In the genomic region with DNA sequence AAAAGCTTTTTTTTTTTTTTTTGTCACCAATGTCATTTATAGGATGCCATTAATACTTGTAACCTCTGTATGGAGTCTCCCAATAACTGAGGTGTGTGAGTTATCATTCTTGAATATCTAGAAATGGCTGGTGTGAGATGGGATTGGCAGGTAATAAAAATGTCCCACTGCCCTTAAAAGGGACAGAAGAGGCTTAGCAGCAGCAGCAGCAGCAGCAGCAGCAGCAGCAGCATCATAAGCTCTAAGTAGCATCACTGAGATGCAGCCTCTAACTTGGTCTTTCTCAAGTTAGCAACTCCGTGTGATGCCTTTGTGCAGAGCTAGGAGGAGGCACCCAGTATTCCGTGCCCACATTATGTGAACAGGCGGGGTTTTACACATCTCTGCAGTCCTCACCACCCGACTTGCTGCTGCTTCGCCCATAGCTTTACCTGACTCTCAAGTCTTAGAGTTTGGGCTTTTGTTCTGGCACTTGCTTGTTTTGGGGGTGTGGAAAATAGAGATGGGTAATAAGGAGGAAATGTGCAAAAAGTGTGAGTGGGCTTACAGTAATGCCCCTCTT, we compare ENCODE assay signal across 27 mouse cellular contexts. TPM values are rescaled to one million over a fixed set of nuclear protein-coding genes. Genes with fewer than 3 reads are reported as not detected.
A peak's percentile ranks its signal among the peaks of the same experiment; 100 is the strongest.
DNase-seq lines count a peak whose midpoint lies in the region; ATAC-seq and TF ChIP-seq lines count a peak whose summit lies in the region.
"Had no signal": no experiment of that assay in that cellular context is flagged by ENCODE, and none has a peak within 500 bp of the region (broad histone marks: within the 10 kb centered on the region; RNA-seq: fewer than 3 reads in every experiment).

No protein-coding gene starts in this region.

- peak; percentile 63 for ATAC-seq in activated CD4-positive, CD25-positive, alpha-beta regulatory T cell, adult 4 months
- no peak for ATAC-seq in forebrain, postnatal 0 days
- ATAC-seq: forebrain, embryonic 15.5 days had no signal

- no peak for TF ChIP-seq CTCF in olfactory bulb, adult 2 months (IDR thresholded peaks at IDR 0.05; ENCODE audit: insufficient read depth, low read depth, low read length)
- TF ChIP-seq CTCF in forebrain, postnatal 0 days (IDR thresholded peaks at IDR 0.05; ENCODE audit: low read depth), result no peak

- H3K4me1 ChIP-seq in olfactory bulb, adult 2 months (ENCODE audit: control insufficient read depth, insufficient read depth, low read length), result peaks cover 17% of the 10 kb centered on the region
- peaks cover 9% of the 10 kb centered on the region for H3K4me1 ChIP-seq in forebrain, postnatal 0 days (ENCODE audit: insufficient read depth)

- no peaks in the 10 kb centered on the region for H3K36me3 ChIP-seq in forebrain, postnatal 0 days (ENCODE audit: insufficient read depth)
- H3K36me3 ChIP-seq: embryonic facial prominence, embryonic 13.5 days; embryonic facial prominence, embryonic 15.5 days; forebrain, embryonic 10.5 days; forebrain, embryonic 12.5 days; forebrain, embryonic 15.5 days had no signal

- H3K4me2 ChIP-seq in forebrain, postnatal 0 days (ENCODE audit: low read depth), result no peak overlapping the region
- H3K4me2 ChIP-seq: embryonic facial prominence, embryonic 13.5 days; embryonic facial prominence, embryonic 15.5 days; forebrain, embryonic 12.5 days; forebrain, embryonic 15.5 days had no signal

- DNase-seq in heart, adult 11 months, result peak; percentile 78
- no peak for DNase-seq in heart, postnatal 4 days
- DNase-seq in brain, adult 2 months (ENCODE audit: low read depth, low spot score), result peak; percentile 59
- no peak for DNase-seq in gastrocnemius, postnatal 25 days
- no peak for DNase-seq in forebrain, postnatal 0 days
- DNase-seq: adrenal gland, adult 8-10 months; adrenal gland, postnatal 14 days; adrenal gland, postnatal 36 days; cerebellum, adult 11 months; cerebellum, adult 18-20 months; cerebellum, adult 8-10 months; cerebellum, adult 9-11 months; cerebellum, postnatal 14 days; cerebellum, postnatal 36 days; embryo, embryonic 11 days had no signal

- peak overlapping the region; percentile 10; the same call in 1 of the 2 replicates for H3K27ac ChIP-seq in olfactory bulb, adult 2 months (ENCODE audit: insufficient read depth, low read depth, low read length)
- H3K27ac ChIP-seq in forebrain, postnatal 0 days (ENCODE audit: low read depth, low read length), result no peak overlapping the region
- H3K27ac ChIP-seq: embryonic facial prominence, embryonic 13.5 days; embryonic facial prominence, embryonic 15.5 days; forebrain, embryonic 10.5 days; forebrain, embryonic 12.5 days; forebrain, embryonic 15.5 days had no signal

- no peaks in the 10 kb centered on the region for H3K27me3 ChIP-seq in forebrain, postnatal 0 days (ENCODE audit: insufficient read depth, low read length)
- H3K27me3 ChIP-seq: embryonic facial prominence, embryonic 13.5 days; embryonic facial prominence, embryonic 15.5 days; forebrain, embryonic 12.5 days; forebrain, embryonic 15.5 days had no signal

- no peak overlapping the region for H3K4me3 ChIP-seq in olfactory bulb, adult 2 months (ENCODE audit: insufficient read depth, low read depth, low read length)
- H3K4me3 ChIP-seq in forebrain, postnatal 0 days (ENCODE audit: low read depth, low read length), result no peak overlapping the region
- H3K4me3 ChIP-seq: embryonic facial prominence, embryonic 13.5 days; embryonic facial prominence, embryonic 15.5 days; erythroblast, embryonic 14.5 days; forebrain, embryonic 10.5 days; forebrain, embryonic 12.5 days; forebrain, embryonic 15.5 days had no signal

- no peaks in the 10 kb centered on the region for H3K9me3 ChIP-seq in forebrain, postnatal 0 days (ENCODE audit: low read length)
- H3K9me3 ChIP-seq: embryonic facial prominence, embryonic 13.5 days; embryonic facial prominence, embryonic 15.5 days; forebrain, embryonic 10.5 days; forebrain, embryonic 12.5 days; forebrain, embryonic 15.5 days had no signal

- TF ChIP-seq POLR2A in olfactory bulb, adult 2 months (IDR thresholded peaks at IDR 0.05; ENCODE audit: insufficient read depth, low read depth, low read length), result no peak

- no peak overlapping the region for H3K9ac ChIP-seq in forebrain, postnatal 0 days
- H3K9ac ChIP-seq: embryonic facial prominence, embryonic 13.5 days; embryonic facial prominence, embryonic 15.5 days; forebrain, embryonic 12.5 days; forebrain, embryonic 15.5 days had no signal

- WGBS in olfactory bulb, adult 2 months, result 36% methylated on average over 5 of the region's 5 CpGs
- WGBS in forebrain, postnatal 0 days, result 85% methylated on average over 5 of the region's 5 CpGs

RNA-seq across cellular contexts. Expression of a gene that starts 55.6 kb away (rescaled TPM):
- total RNA-seq in heart, postnatal 4 days (2021), result under 1 TPM in 1 of 2 experiments, not detected in 1; 0.11 TPM
- not detected for polyA plus RNA-seq in activated CD4-positive, CD25-positive, alpha-beta regulatory T cell, adult 4 months (2017; shearing (Covaris generic))
- polyA plus RNA-seq in olfactory bulb, adult 2 months (2012; ENCODE audit: insufficient read depth, insufficient read length, low replicate concordance, missing spikeins), result not detected in 2 replicates
- not detected for total RNA-seq in gastrocnemius, postnatal 25 days (2021)
- 0.29 TPM in 1 of 2 replicates, not detected in the other for total RNA-seq in forebrain, postnatal 0 days (2014; rRNA removed)
- 0.08 and 0.12 TPM in 2 replicates for polyA plus RNA-seq in forebrain, postnatal 0 days (2015; fragmentation: Nextera tagmentation; extraction: Ambion mirVana)
- total RNA-seq: adrenal gland, postnatal 36 days; common myeloid progenitor, adult 5-6 weeks; MEL had no signal
- polyA plus RNA-seq: C2C12; embryonic facial prominence, embryonic 11.5 days; erythroblast, embryonic 14.5 days; forebrain, embryonic 10.5 days; forebrain, embryonic 12.5 days; forebrain, embryonic 15.5 days had no signal

RNA-seq across cellular contexts. Expression of a gene that starts 59.0 kb away (rescaled TPM):
- total RNA-seq in heart, postnatal 4 days (2021), result 10 to 100 TPM; 45.1 to 52.7 TPM
- 10 to 100 TPM; 30.7 to 33.1 TPM for polyA plus RNA-seq in activated CD4-positive, CD25-positive, alpha-beta regulatory T cell, adult 4 months (2017; shearing (Covaris generic))
- polyA plus RNA-seq in olfactory bulb, adult 2 months (2012; ENCODE audit: insufficient read depth, insufficient read length, low replicate concordance, missing spikeins), result not detected in 2 replicates
- total RNA-seq in gastrocnemius, postnatal 25 days (2021), result 10 to 100 TPM in 1 of 2 experiments, 1 to 10 TPM in 1; 9.8 to 10.1 TPM
- 43.7 and 44.5 TPM in 2 replicates for total RNA-seq in forebrain, postnatal 0 days (2014; rRNA removed)
- 31.4 and 36.7 TPM in 2 replicates for polyA plus RNA-seq in forebrain, postnatal 0 days (2015; fragmentation: Nextera tagmentation; extraction: Ambion mirVana)

Comparison
In these comparisons a context has a peak if more than half of its experiments do, and no peak if none do; other contexts are left out.
1. DNase-seq: peak in heart, adult 11 months (single experiment) and brain, adult 2 months (single experiment); none in heart, postnatal 4 days (single experiment), gastrocnemius, postnatal 25 days (single experiment) and forebrain, postnatal 0 days (single experiment).